Mouse (Mus musculus): ENCODE data around the gene Ptpn1. TPM values are rescaled to one million over a fixed set of nuclear protein-coding genes. Genes with fewer than 3 reads are reported as not detected.

Gene Ptpn1
- polyA plus RNA-seq, 1 experiment from 2014 or later = 41.0 TPM

DNA sequence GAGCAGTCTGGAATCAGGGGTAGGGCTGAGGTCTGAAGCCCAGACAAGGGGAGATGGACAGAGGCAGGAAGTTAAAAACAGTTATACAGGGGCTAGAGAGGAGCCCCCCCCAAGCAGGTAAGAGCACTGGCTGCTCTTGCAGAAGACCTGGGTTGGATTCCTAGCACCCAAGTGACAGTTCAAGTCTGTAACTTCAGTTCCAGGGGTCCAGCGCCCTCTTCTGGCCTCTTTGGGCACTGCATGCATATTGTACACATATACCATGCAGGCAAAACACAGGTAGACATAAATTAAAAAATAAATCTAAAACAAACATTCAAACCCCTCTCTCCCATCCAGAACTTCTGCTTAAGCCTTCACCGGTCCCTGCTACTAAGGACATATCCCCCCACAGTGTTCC is 72.5 kb downstream of the Ptpn1 start:
- no peaks in the 10 kb centered on the region for H3K9me3 ChIP-seq (ENCODE audit: control insufficient read depth, low read depth, low read length)
- H3K36me3 ChIP-seq (ENCODE audit: control insufficient read depth, insufficient read depth, low read length) = no peaks in the 10 kb centered on the region
- ATAC-seq (ENCODE audit: insufficient number of reproducible peaks, insufficient read depth, low FRiP score, low read depth) = no peak
- WGBS = 65% methylated on average over 2 of the region's 2 CpGs
- no peak overlapping the region for H3K27ac ChIP-seq (ENCODE audit: low read length)
- H3K4me3 ChIP-seq (ENCODE audit: low read depth, low read length) = no peak overlapping the region
- no peak overlapping the region for H3K4me2 ChIP-seq (replicated peaks; ENCODE audit: low read depth, low read length)
- no peaks in the 10 kb centered on the region for H3K27me3 ChIP-seq (ENCODE audit: control insufficient read depth, insufficient read depth, low read length)
- peaks cover 7% of the 10 kb centered on the region; the same call in 1 of the 2 replicates for H3K4me1 ChIP-seq (ENCODE audit: control insufficient read depth, insufficient read depth, low read length)
- H3K9ac ChIP-seq (replicated peaks; ENCODE audit: low read depth, low read length) = no peak overlapping the region

DNA sequence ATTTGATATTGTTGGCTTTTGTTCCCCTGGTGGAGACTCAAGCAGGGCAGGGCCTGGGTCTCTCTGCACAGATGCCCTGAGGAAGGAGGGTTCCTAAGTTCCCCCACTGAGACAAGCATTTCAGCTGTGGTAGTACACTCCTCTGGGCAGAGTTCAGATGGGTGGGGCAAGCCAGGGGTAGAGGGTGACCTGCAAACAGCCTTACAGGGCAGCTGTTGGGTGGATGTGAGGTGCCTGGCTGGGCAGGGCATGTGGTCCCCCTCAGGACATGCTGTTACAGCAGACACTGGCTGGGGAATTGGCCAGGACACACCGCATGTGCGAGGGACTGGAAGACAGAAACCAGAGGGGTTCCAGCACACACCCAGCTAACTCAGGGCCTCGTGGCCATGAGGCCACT is 73.1 kb downstream of the Ptpn1 start:
- H3K9me3 ChIP-seq (ENCODE audit: control insufficient read depth, low read depth, low read length) = no peaks in the 10 kb centered on the region
- no peak for ATAC-seq (ENCODE audit: insufficient number of reproducible peaks, insufficient read depth, low FRiP score, low read depth)
- H3K4me2 ChIP-seq (replicated peaks; ENCODE audit: low read depth, low read length) = no peak overlapping the region
- H3K36me3 ChIP-seq (ENCODE audit: control insufficient read depth, insufficient read depth, low read length) = no peaks in the 10 kb centered on the region
- H3K9ac ChIP-seq (replicated peaks; ENCODE audit: low read depth, low read length) = no peak overlapping the region
- WGBS = 93% methylated on average over 3 of the region's 3 CpGs
- H3K27me3 ChIP-seq (ENCODE audit: control insufficient read depth, insufficient read depth, low read length) = no peaks in the 10 kb centered on the region
- H3K4me1 ChIP-seq (ENCODE audit: control insufficient read depth, insufficient read depth, low read length) = peaks cover 9% of the 10 kb centered on the region; the same call in 1 of the 2 replicates
- no peak overlapping the region for H3K4me3 ChIP-seq (ENCODE audit: low read depth, low read length)
- H3K27ac ChIP-seq (ENCODE audit: low read length) = no peak overlapping the region

DNA sequence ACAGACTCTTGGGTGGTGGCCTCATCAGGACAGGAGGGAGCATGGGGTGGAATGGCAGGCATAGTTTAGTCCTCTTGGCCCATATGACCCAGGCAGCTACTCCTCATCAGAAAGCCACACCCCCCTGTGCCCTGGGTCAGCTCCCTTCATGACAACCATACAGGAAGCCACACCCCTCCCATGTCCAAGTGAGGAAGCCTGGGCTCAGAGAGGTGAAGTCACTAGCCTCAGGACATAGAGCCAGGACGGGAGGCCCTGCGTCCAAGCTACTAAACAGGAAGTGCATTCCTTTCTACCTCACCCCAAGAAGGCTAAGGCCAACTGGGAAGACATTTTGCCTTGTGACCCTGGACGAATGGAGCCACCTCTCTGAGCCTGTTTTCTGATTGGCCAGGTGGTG is 73.8 kb downstream of the Ptpn1 start:
- H3K36me3 ChIP-seq (ENCODE audit: control insufficient read depth, insufficient read depth, low read length) = no peaks in the 10 kb centered on the region
- no peaks in the 10 kb centered on the region for H3K27me3 ChIP-seq (ENCODE audit: control insufficient read depth, insufficient read depth, low read length)
- H3K4me2 ChIP-seq (replicated peaks; ENCODE audit: low read depth, low read length) = no peak overlapping the region
- H3K9me3 ChIP-seq (ENCODE audit: control insufficient read depth, low read depth, low read length) = no peaks in the 10 kb centered on the region
- H3K27ac ChIP-seq (ENCODE audit: low read length) = no peak overlapping the region
- 31% methylated on average over 3 of the region's 3 CpGs for WGBS
- peak; percentile 38; the same call in 1 of the 2 replicates for ATAC-seq (ENCODE audit: insufficient number of reproducible peaks, insufficient read depth, low FRiP score, low read depth)
- H3K4me3 ChIP-seq (ENCODE audit: low read depth, low read length) = no peak overlapping the region
- no peak overlapping the region for H3K9ac ChIP-seq (replicated peaks; ENCODE audit: low read depth, low read length)
- H3K4me1 ChIP-seq (ENCODE audit: control insufficient read depth, insufficient read depth, low read length) = peaks cover 15% of the 10 kb centered on the region

DNA sequence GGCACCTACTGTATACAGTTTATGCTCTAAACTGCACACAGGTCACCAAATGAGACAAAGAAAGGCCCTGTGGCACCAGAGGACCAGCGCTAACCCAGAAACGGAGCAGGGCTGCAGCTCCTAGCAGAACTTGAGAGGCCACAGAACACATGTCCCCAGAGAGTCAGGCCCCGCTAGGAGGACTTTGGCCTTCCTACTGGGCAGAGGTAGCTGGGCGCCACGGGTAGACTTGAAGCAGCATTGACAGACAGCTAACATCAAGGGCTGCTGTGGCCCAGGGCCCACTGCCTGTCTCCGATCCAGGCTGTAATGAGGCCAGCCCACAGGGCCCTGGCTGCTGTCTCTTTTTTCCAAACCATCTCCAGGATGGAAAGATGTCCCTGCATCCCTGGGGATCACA is 74.6 kb downstream of the Ptpn1 start:
- Histone ChIP-seq H3K27me3 (ENCODE audit: control insufficient read depth, insufficient read depth, low read length) (no peaks in the 10 kb centered on the region), H3K4me1 (ENCODE audit: control insufficient read depth, insufficient read depth, low read length) (peaks cover 23% of the 10 kb centered on the region), H3K9ac (replicated peaks; ENCODE audit: low read depth, low read length) (no peak overlapping the region), H3K9me3 (ENCODE audit: control insufficient read depth, low read depth, low read length) (no peaks in the 10 kb centered on the region), H3K4me3 (ENCODE audit: low read depth, low read length) (no peak overlapping the region), H3K27ac (ENCODE audit: low read length) (no peak overlapping the region), H3K36me3 (ENCODE audit: control insufficient read depth, insufficient read depth, low read length) (no peaks in the 10 kb centered on the region), H3K4me2 (replicated peaks; ENCODE audit: low read depth, low read length) (no peak overlapping the region)
- no peak for ATAC-seq (ENCODE audit: insufficient number of reproducible peaks, insufficient read depth, low FRiP score, low read depth)
- WGBS = 74% methylated on average over 6 of the region's 6 CpGs

DNA sequence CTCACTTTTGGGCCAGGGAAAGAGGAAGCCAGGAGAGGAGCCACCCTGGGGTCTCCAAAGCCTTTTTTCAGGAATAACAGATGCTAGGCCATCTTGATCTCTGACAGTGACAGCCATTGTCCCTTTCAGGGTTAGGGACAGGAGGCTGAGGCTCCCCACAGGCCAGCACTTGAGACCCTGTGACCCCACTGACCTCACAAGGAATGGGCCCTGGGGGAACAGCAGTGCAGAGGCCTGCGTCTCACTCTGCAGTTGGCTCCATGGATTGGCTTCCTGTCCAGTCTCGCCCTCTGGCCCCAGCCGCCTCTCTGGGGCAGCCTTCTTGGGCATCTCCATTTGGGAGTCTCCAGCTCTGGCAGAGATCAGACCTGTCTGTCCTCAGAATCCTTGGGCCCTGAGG is 76.3 kb downstream of the Ptpn1 start:
- no peak overlapping the region for H3K4me2 ChIP-seq (replicated peaks; ENCODE audit: low read depth, low read length)
- ATAC-seq (ENCODE audit: insufficient number of reproducible peaks, insufficient read depth, low FRiP score, low read depth) = no peak
- WGBS = 79% methylated on average over 3 of the region's 3 CpGs
- H3K4me1 ChIP-seq (ENCODE audit: control insufficient read depth, insufficient read depth, low read length) = peaks cover 23% of the 10 kb centered on the region
- H3K27ac ChIP-seq (ENCODE audit: low read length) = no peak overlapping the region
- no peaks in the 10 kb centered on the region for H3K27me3 ChIP-seq (ENCODE audit: control insufficient read depth, insufficient read depth, low read length)
- no peaks in the 10 kb centered on the region for H3K9me3 ChIP-seq (ENCODE audit: control insufficient read depth, low read depth, low read length)
- H3K9ac ChIP-seq (replicated peaks; ENCODE audit: low read depth, low read length) = no peak overlapping the region
- no peak overlapping the region for H3K4me3 ChIP-seq (ENCODE audit: low read depth, low read length)
- no peaks in the 10 kb centered on the region for H3K36me3 ChIP-seq (ENCODE audit: control insufficient read depth, insufficient read depth, low read length)

DNA sequence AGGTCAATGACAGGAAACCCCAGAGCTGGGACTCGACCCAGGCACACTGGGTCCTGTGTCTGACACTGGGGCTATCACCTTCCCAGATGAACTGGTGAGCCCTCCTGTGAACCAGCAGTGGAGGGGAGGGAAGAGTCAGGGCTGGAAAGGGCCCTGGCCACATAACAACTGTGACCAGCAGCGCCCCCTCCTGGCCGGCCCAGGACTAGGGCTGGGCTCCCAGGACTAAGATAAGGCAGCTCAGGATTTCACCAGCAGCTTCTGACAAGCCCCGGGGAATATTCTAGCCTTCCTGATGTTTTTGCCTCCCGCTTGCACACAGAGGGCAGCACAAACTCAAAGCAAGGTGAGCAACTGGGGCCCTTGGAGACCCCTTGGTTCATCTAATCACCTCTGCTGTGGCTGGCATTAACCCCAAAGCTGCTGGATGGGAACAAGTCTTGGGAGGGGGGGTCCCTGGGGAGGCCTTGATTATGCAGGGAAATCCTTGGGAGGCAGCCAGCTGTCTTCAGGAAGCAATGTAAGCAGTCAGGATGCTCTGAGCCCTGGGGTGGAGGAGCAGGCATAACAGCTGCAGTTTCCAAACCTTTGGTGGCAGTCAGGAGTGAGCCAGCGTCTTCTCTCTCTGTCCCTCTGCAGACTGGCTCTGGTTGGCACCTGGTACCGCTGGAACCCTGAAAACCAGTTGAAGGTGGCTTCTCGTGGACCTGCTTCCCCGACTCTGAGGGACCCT is 78.2 kb downstream of the Ptpn1 start, which contains the start of gene Ripor3:
Gene Ripor3 (minus strand): TSS at position 683 of the 733 bp plus-strand sequence.
- no peak within 1 kb of the TSS for H3K4me3 ChIP-seq (ENCODE audit: low read depth, low read length)
- no peak within 1 kb of the TSS for H3K9ac ChIP-seq (replicated peaks; ENCODE audit: low read depth, low read length)
- peaks cover 22% of the 10 kb centered on the region for H3K4me1 ChIP-seq (ENCODE audit: control insufficient read depth, insufficient read depth, low read length)
- ATAC-seq (ENCODE audit: insufficient number of reproducible peaks, insufficient read depth, low FRiP score, low read depth) = no peak; the same call in 1 of the 2 replicates
- H3K9me3 ChIP-seq (ENCODE audit: control insufficient read depth, low read depth, low read length) = no peaks in the 10 kb centered on the region
- no peaks in the 10 kb centered on the region for H3K36me3 ChIP-seq (ENCODE audit: control insufficient read depth, insufficient read depth, low read length)
- no peak within 1 kb of the TSS for H3K4me2 ChIP-seq (replicated peaks; ENCODE audit: low read depth, low read length)
- no peaks in the 10 kb centered on the region for H3K27me3 ChIP-seq (ENCODE audit: control insufficient read depth, insufficient read depth, low read length)
- 42% methylated on average over 9 of the region's 9 CpGs for WGBS
- peak within 1 kb of the TSS; percentile 33; the same call in 1 of the 2 replicates for H3K27ac ChIP-seq (ENCODE audit: low read length)

DNA sequence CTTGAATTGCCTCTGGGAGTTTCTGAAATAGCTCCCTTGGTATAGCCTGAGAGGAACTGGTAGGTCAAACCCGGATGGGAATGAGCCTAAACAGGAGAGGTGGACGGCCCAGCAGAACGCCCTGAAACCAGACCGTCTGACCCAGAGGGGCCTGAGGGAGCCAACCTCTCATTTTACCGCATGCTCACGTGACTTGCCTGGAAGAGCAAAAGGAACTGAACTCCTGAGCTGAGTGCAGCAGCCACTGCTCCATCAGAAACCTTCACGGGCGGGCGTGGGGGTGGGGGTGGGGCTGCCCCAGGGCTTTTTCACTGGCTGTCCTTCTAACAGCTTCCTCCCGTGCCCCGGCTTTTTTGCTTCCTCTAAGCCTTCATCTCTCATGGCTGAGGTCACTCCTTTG is 79.0 kb downstream of the Ptpn1 start:
- Histone ChIP-seq H3K4me3 (ENCODE audit: low read depth, low read length) (no peak overlapping the region), H3K4me1 (ENCODE audit: control insufficient read depth, insufficient read depth, low read length) (peaks cover 20% of the 10 kb centered on the region), H3K4me2 (replicated peaks; ENCODE audit: low read depth, low read length) (no peak overlapping the region), H3K27me3 (ENCODE audit: control insufficient read depth, insufficient read depth, low read length) (no peaks in the 10 kb centered on the region), H3K9ac (replicated peaks; ENCODE audit: low read depth, low read length) (no peak overlapping the region), H3K27ac (ENCODE audit: low read length) (no peak overlapping the region), H3K36me3 (ENCODE audit: control insufficient read depth, insufficient read depth, low read length) (no peaks in the 10 kb centered on the region), H3K9me3 (ENCODE audit: control insufficient read depth, low read depth, low read length) (no peaks in the 10 kb centered on the region)
- 30% methylated on average over 11 of the region's 11 CpGs for WGBS
- no peak for ATAC-seq (ENCODE audit: insufficient number of reproducible peaks, insufficient read depth, low FRiP score, low read depth)

DNA sequence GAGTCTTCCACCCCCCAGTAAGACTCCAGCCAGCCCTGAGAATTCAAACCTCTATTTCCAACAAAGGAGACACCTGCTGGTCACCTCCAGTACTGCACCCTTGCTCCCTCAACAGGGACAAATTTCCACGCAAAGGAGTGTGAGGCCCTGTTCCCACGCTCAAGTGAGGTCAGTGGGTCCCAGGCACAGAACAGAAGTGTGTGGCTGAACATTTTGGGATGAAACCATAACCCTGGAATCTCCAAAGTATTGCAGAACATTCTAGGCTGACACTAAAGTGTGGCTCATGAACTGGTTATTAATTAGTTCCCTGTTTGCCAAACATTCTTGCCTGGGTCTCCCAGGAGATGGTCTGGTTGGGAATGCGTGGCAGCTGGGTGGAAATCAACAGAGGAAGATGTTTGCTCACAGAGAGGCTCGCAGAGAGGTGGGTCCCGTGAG is 85.1 kb downstream of the Ptpn1 start:
- Histone ChIP-seq H3K36me3 (ENCODE audit: control insufficient read depth, insufficient read depth, low read length) (no peaks in the 10 kb centered on the region), H3K9ac (replicated peaks; ENCODE audit: low read depth, low read length) (no peak overlapping the region), H3K27ac (ENCODE audit: low read length) (peak overlapping the region; percentile 39; the same call in 1 of the 2 replicates), H3K9me3 (ENCODE audit: control insufficient read depth, low read depth, low read length) (no peaks in the 10 kb centered on the region), H3K27me3 (ENCODE audit: control insufficient read depth, insufficient read depth, low read length) (no peaks in the 10 kb centered on the region), H3K4me2 (replicated peaks; ENCODE audit: low read depth, low read length) (no peak overlapping the region), H3K4me3 (ENCODE audit: low read depth, low read length) (no peak overlapping the region), H3K4me1 (ENCODE audit: control insufficient read depth, insufficient read depth, low read length) (peaks cover 22% of the 10 kb centered on the region; the same call in 1 of the 2 replicates)
- WGBS = 23% methylated on average over 5 of the region's 5 CpGs
- peak; percentile 26; the same call in 1 of the 2 replicates for ATAC-seq (ENCODE audit: insufficient number of reproducible peaks, insufficient read depth, low FRiP score, low read depth)

Data from stomach, embryonic 14.5 days (tissue).